Comparison of ENCODE assay signal across 17 mouse cellular contexts in the genomic region with DNA sequence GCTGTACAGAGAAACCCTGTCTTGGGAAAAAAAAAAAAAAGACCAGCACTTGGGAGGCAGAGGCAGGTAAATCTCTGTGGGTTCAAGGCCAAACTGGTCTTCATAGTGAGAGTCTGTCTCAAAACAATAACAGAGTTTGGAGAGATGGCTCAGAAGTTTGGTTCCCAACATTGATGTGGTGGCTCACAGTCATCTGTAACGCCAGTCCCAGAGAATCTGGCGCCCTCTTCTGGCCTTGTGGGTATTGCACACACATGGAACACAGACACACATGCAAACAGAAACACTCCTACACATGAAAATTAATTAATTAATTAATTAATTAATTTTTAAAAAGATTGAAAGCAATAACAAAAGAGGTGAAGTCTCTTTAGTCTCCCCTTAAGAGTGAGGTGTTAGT. TPM values are rescaled to one million over a fixed set of nuclear protein-coding genes. Genes with fewer than 3 reads are reported as not detected.
DNase-seq lines count a peak whose midpoint lies in the region; ATAC-seq and TF ChIP-seq lines count a peak whose summit lies in the region.
"Had no signal": no experiment of that assay in that cellular context is flagged by ENCODE, and none has a peak within 500 bp of the region (broad histone marks: within the 10 kb centered on the region; RNA-seq: fewer than 3 reads in every experiment).

No protein-coding gene starts in this region.

- H3K4me3 ChIP-seq in liver, embryonic 14.5 days (ENCODE audit: insufficient read depth in 1 of 2, low read depth in 2 of 2, low read length in 2 of 2), result no peak overlapping the region
- no peak overlapping the region for H3K4me3 ChIP-seq in liver, embryonic 12.5 days
- no peak overlapping the region for H3K4me3 ChIP-seq in E14TG2a.4 (replicated peaks; ENCODE audit: low read length)
- H3K4me3 ChIP-seq: hindbrain, embryonic 12.5 days; neural tube, embryonic 15.5 days had no signal

- TF ChIP-seq POLR2A in brain, embryonic 14.5 days (IDR thresholded peaks at IDR 0.05; ENCODE audit: borderline replicate concordance, extremely low read depth, insufficient read depth, insufficient read length, poor library complexity, severe bottlenecking), result no peak

- no peak overlapping the region for H3K4me2 ChIP-seq in liver, embryonic 14.5 days (ENCODE audit: low read depth)
- no peak overlapping the region for H3K4me2 ChIP-seq in liver, embryonic 12.5 days
- H3K4me2 ChIP-seq: hindbrain, embryonic 12.5 days; neural tube, embryonic 15.5 days had no signal

- H3K9me3 ChIP-seq in liver, embryonic 14.5 days (ENCODE audit: control insufficient read depth, low read length), result no peaks in the 10 kb centered on the region
- H3K9me3 ChIP-seq in liver, embryonic 12.5 days (replicated peaks), result no peaks in the 10 kb centered on the region
- 0 out of 2 replicates have a peak, but pooled peaks cover 4% of the 10 kb centered on the region for H3K9me3 ChIP-seq in E14TG2a.4 (ENCODE audit: low read length)
- H3K9me3 ChIP-seq: neural tube, embryonic 15.5 days had no signal

- 29% methylated on average over 2 of the region's 2 CpGs for WGBS in liver, embryonic 14.5 days (ENCODE audit: insufficient replicate concordance)
- WGBS in liver, embryonic 12.5 days (ENCODE audit: insufficient replicate concordance), result 29% methylated on average over 2 of the region's 2 CpGs

- no peak for TF ChIP-seq EP300 in liver, embryonic 14.5 days (IDR thresholded peaks at IDR 0.05; ENCODE audit: low read depth)

- H3K9ac ChIP-seq in liver, embryonic 14.5 days (replicated peaks), result no peak overlapping the region
- no peak overlapping the region for H3K9ac ChIP-seq in liver, embryonic 12.5 days
- H3K9ac ChIP-seq: hindbrain, embryonic 12.5 days; neural tube, embryonic 15.5 days had no signal

- H3K4me1 ChIP-seq in liver, embryonic 14.5 days (replicated peaks; ENCODE audit: control insufficient read depth in 2 of 2, insufficient read depth in 2 of 2, low read length in 1 of 2), result peaks cover 0 to under 1% of the 10 kb centered on the region in 2 experiments; a peak in 1 of 4 replicates
- H3K4me1 ChIP-seq in liver, embryonic 12.5 days, result peaks cover 8% of the 10 kb centered on the region
- peaks cover 11% of the 10 kb centered on the region for H3K4me1 ChIP-seq in E14TG2a.4 (replicated peaks; ENCODE audit: low read depth, low read length)
- H3K4me1 ChIP-seq: hindbrain, embryonic 12.5 days; neural tube, embryonic 15.5 days had no signal

- TF ChIP-seq CTCF in liver, embryonic 14.5 days (IDR thresholded peaks at IDR 0.05; ENCODE audit: low read depth), result peak; percentile 51
- peak; percentile 72 for TF ChIP-seq CTCF in E14TG2a.4 (conservative IDR thresholded peaks at IDR 0.05; ENCODE audit: low read length)
- TF ChIP-seq CTCF in brain, embryonic 14.5 days (IDR thresholded peaks at IDR 0.05; ENCODE audit: borderline replicate concordance, extremely low read depth, insufficient read depth, insufficient read length), result peak; percentile 36; the same call in 1 of the 2 replicates

- DNase-seq in liver, embryonic 14.5 days (ENCODE audit: low read depth in 3 of 3, low spot score in 3 of 3), result no peak
- peak; percentile 18 for DNase-seq in 416B (ENCODE audit: low read depth)
- DNase-seq in brain, embryonic 14.5 days (ENCODE audit: low read depth), result no peak
- DNase-seq in cerebellum, adult 9-11 months, result no peak
- DNase-seq: adrenal gland, postnatal 14 days; cerebellum, postnatal 10 days; heart, adult 18-20 months; kidney, adult 11 months; kidney, postnatal 25 days; layer of hippocampus, postnatal 36 days; retina, postnatal 1 day had no signal

- H3K27ac ChIP-seq in liver, embryonic 14.5 days, result no peak overlapping the region
- no peak overlapping the region for H3K27ac ChIP-seq in liver, embryonic 12.5 days
- H3K27ac ChIP-seq: hindbrain, embryonic 12.5 days; neural tube, embryonic 15.5 days had no signal

- no peaks in the 10 kb centered on the region for H3K27me3 ChIP-seq in liver, embryonic 14.5 days (ENCODE audit: control insufficient read depth, insufficient read depth, low read length)
- H3K27me3 ChIP-seq in liver, embryonic 12.5 days (replicated peaks), result peaks cover 3% of the 10 kb centered on the region; the same call in 1 of the 2 replicates
- H3K27me3 ChIP-seq in E14TG2a.4 (ENCODE audit: insufficient read depth, low read length), result peaks cover 31% of the 10 kb centered on the region
- H3K27me3 ChIP-seq: hindbrain, embryonic 12.5 days; neural tube, embryonic 15.5 days had no signal

- no peaks in the 10 kb centered on the region for H3K36me3 ChIP-seq in liver, embryonic 14.5 days (replicated peaks; ENCODE audit: control insufficient read depth, insufficient read depth, low read depth)
- H3K36me3 ChIP-seq in liver, embryonic 12.5 days, result no peaks in the 10 kb centered on the region
- H3K36me3 ChIP-seq in E14TG2a.4 (ENCODE audit: insufficient read depth, low read length), result no peaks in the 10 kb centered on the region
- H3K36me3 ChIP-seq: hindbrain, embryonic 12.5 days; neural tube, embryonic 15.5 days had no signal

- ATAC-seq in liver, embryonic 14.5 days (ENCODE audit: insufficient read depth), result no peak
- no peak for ATAC-seq in liver, embryonic 12.5 days
- no peak for ATAC-seq in frontal cortex, adult (ENCODE audit: low TSS enrichment)
- ATAC-seq: forebrain, embryonic 14.5 days had no signal

RNA-seq across cellular contexts. Expression of a gene that starts 4.1 kb away (rescaled TPM):
- 2.6 and 3.6 TPM in 2 replicates for polyA plus RNA-seq in liver, embryonic 14.5 days (2012; rRNA removed)
- 2.8 and 3.7 TPM in 2 replicates for polyA plus RNA-seq in liver, embryonic 14.5 days (2014; fragmentation: Nextera tagmentation; extraction: Ambion mirVana)
- 4.6 and 5.2 TPM in 2 replicates for polyA plus RNA-seq in liver, embryonic 12.5 days (2016; fragmentation: Nextera tagmentation; extraction: Ambion mirVana)
- 1.1 and 1.3 TPM in 2 replicates for polyA plus RNA-seq in brain, embryonic 14.5 days (2012; rRNA removed)
